Mouse (Mus musculus) embryonic facial prominence, embryonic 13.5 days (tissue): Measurements from ENCODE around the gene Prom2. TPM values are rescaled to one million over a fixed set of nuclear protein-coding genes. Genes with fewer than 3 reads are reported as not detected.

Experiments used
- ATAC-seq: fragments of 200-750 bp; cut with Nextera tagmentation; 2 replicates; pipeline ENCODE4 v1.8.0; 2017; ENCODE audit warnings: low read depth; ENCODE audit not compliant: insufficient number of reproducible peaks, insufficient read depth, low FRiP score, low TSS enrichment
- H3K27ac ChIP-seq: fragments of 300-500 bp; sonication (generic); 2 replicates; pipeline ENCODE4 v1.5.1; 2015; ENCODE audit warnings: moderate library complexity, mild to moderate bottlenecking, inconsistent platforms
- H3K27me3 ChIP-seq: fragments of 300-500 bp; sonication (generic); 2 replicates; pipeline ENCODE4 v1.6.1; 2015; ENCODE audit warnings: mild to moderate bottlenecking, inconsistent platforms
- H3K36me3 ChIP-seq: fragments of 300-500 bp; sonication (generic); 2 replicates; pipeline ENCODE4 v1.6.1; 2015; ENCODE audit warnings: mild to moderate bottlenecking, inconsistent platforms
- H3K4me1 ChIP-seq: fragments of 300-500 bp; sonication (generic); 2 replicates; pipeline ENCODE4 v1.6.1; 2015; ENCODE audit warnings: inconsistent platforms
- H3K4me2 ChIP-seq: fragments of 300-500 bp; sonication (generic); 2 replicates; pipeline ENCODE4 v1.6.1; 2015; ENCODE audit warnings: moderate library complexity, mild to moderate bottlenecking, inconsistent platforms
- H3K4me3 ChIP-seq: fragments of 300-500 bp; sonication (generic); 2 replicates; pipeline ENCODE4 v1.5.1; 2015; ENCODE audit warnings: mild to moderate bottlenecking, inconsistent platforms
- H3K9ac ChIP-seq: fragments of 300-500 bp; sonication (generic); 2 replicates; pipeline ENCODE4 v1.6.1; 2015; ENCODE audit warnings: mild to moderate bottlenecking, inconsistent platforms
- H3K9me3 ChIP-seq: fragments of 300-500 bp; sonication (generic); 2 replicates; pipeline ENCODE4 v1.6.1; 2016; ENCODE audit warnings: inconsistent platforms
- WGBS: fragments of 180-500 bp; shearing (Covaris S2); methylation state at CpG from one replicate; pipeline ENCODE4 v1.1.7; 2015; ENCODE audit warnings: mixed read lengths; 5-methylcytosine and 5-hydroxymethylcytosine counted together
- polyA plus RNA-seq: library from polyadenylated mRNA; unstranded; fragments of >200 nt; fragmentation: Nextera tagmentation; extraction: Ambion mirVana; gene quantifications from 2 replicates; pipeline ENCODE4 v1.2.1, GENCODE M21; 2015

Prom2 gene
- polyA plus RNA-seq, 1 experiment from 2014 or later: 3.0 TPM

GRCm38 (mm10) chr2:127481841-127482532 is 59.3 kb downstream of the Prom2 start:
- Histone ChIP-seq H3K27me3 (peaks cover 79% of the 10 kb centered on the region), H3K9me3 (no peaks in the 10 kb centered on the region), H3K27ac (peak overlapping the region; percentile 78), H3K36me3 (no peaks in the 10 kb centered on the region), H3K4me3 (peak overlapping the region; percentile 62), H3K9ac (peak overlapping the region; percentile 73), H3K4me2 (peak overlapping the region; percentile 94), H3K4me1 (peaks cover 44% of the 10 kb centered on the region)
- peak; percentile 35; the same call in 1 of the 2 replicates for ATAC-seq
- under 1% methylated on average over 51 of the region's 59 CpGs for WGBS

GRCm38 (mm10) chr2:127479763-127480162 is 61.5 kb downstream of the Prom2 start:
- 56% methylated on average over 10 of the region's 10 CpGs for WGBS
- Histone ChIP-seq H3K4me3 (no peak overlapping the region), H3K27me3 (peaks cover 60% of the 10 kb centered on the region), H3K9me3 (no peaks in the 10 kb centered on the region), H3K4me2 (no peak overlapping the region), H3K4me1 (peaks cover 40% of the 10 kb centered on the region), H3K9ac (no peak overlapping the region), H3K27ac (no peak overlapping the region), H3K36me3 (no peaks in the 10 kb centered on the region)
- no peak for ATAC-seq

- Histone ChIP-seq H3K27me3 (peaks cover 54% of the 10 kb centered on the region), H3K9ac (0 out of 2 replicates have a peak overlapping the region, but pooled peaks have one; percentile 2), H3K4me2 (no peak overlapping the region), H3K27ac (no peak overlapping the region), H3K9me3 (no peaks in the 10 kb centered on the region), H3K4me3 (no peak overlapping the region), H3K36me3 (no peaks in the 10 kb centered on the region), H3K4me1 (peaks cover 34% of the 10 kb centered on the region)
- no peak for ATAC-seq
- 70% methylated on average over 4 of the region's 4 CpGs for WGBS
Observed at GRCm38 (mm10) chr2:127479210-127479609, 62.1 kb downstream of the Prom2 start.

Other genes starting within 250 kb of the Prom2 start
- 6.7 and 8.3 TPM in 2 replicates for gene Dusp2, start 205.3 kb downstream of the Prom2 start, polyA plus RNA-seq
- gene Astl, start 202.8 kb downstream of the Prom2 start, polyA plus RNA-seq: 0.30 and 0.76 TPM in 2 replicates
- gene Adra2b, start 178.3 kb downstream of the Prom2 start, polyA plus RNA-seq: 0.39 and 0.51 TPM in 2 replicates
- gene Gpat2, start 116.3 kb downstream of the Prom2 start, polyA plus RNA-seq: 0.12 and 0.13 TPM in 2 replicates
- 31.9 and 34.8 TPM in 2 replicates for gene Fahd2a, start 96.9 kb downstream of the Prom2 start, polyA plus RNA-seq
- gene Kcnip3, start 19.4 kb downstream of the Prom2 start, polyA plus RNA-seq: 2.4 and 3.0 TPM in 2 replicates
- 6.0 and 6.8 TPM in 2 replicates for gene Zfp661, start 45.6 kb upstream of the Prom2 start, polyA plus RNA-seq
- 135 and 137 TPM in 2 replicates for gene Mrps5, start 45.8 kb upstream of the Prom2 start, polyA plus RNA-seq
- gene Mal, start 115.2 kb upstream of the Prom2 start, polyA plus RNA-seq: 1.9 and 2.1 TPM in 2 replicates
- gene Mall, start 188.5 kb upstream of the Prom2 start, polyA plus RNA-seq: 6.4 and 7.6 TPM in 2 replicates
- 28.4 and 31.3 TPM in 2 replicates for gene Nphp1, start 247.4 kb upstream of the Prom2 start, polyA plus RNA-seq